Mouse (Mus musculus): ENCODE data around the gene Gpatch11. TPM values are rescaled to one million over a fixed set of nuclear protein-coding genes. Genes with fewer than 3 reads are reported as not detected.

Gpatch11 gene
- polyA plus RNA-seq, 1 experiment from 2014 or later = 39.5 TPM

DNA sequence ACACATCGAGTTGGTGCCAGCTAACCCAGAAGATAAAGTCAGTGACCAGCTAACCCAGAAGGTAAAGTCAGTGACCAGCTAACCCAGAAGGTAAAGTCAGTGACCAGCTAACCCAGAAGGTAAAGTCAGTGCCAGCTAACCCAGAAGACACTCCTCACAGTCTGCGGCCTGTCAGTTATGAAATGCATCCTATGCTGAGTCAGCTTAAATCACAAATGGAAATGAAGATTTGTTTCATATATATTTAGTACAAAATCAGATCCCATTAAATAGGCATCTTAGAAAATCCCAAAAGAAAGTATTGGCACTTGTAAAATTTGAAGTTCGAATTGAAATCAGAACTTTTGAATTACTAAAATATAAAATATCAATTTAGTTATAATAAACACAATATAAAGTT lies 25.8 kb upstream of the Gpatch11 start:
- Histone ChIP-seq H3K36me3 (replicated peaks; ENCODE audit: control insufficient read depth, insufficient read depth, low read depth, low read length) (no peaks in the 10 kb centered on the region; the same call in 1 of the 2 replicates), H3K4me2 (ENCODE audit: low read depth, low read length) (no peak overlapping the region), H3K27me3 (ENCODE audit: control insufficient read depth, insufficient read depth, low read length) (no peaks in the 10 kb centered on the region), H3K4me3 (ENCODE audit: low read depth, low read length) (no peak overlapping the region), H3K9ac (replicated peaks; ENCODE audit: low read length) (no peak overlapping the region), H3K4me1 (ENCODE audit: control insufficient read depth, insufficient read depth, low read length) (no peaks in the 10 kb centered on the region), H3K9me3 (replicated peaks; ENCODE audit: control insufficient read depth, low read length) (no peaks in the 10 kb centered on the region), H3K27ac (replicated peaks; ENCODE audit: low read depth, low read length) (no peak overlapping the region)
- DNase-seq (ENCODE audit: low spot score) = no peak
- no peak for ATAC-seq (replicated peaks; ENCODE audit: insufficient number of reproducible peaks, low FRiP score, low TSS enrichment, low read depth)
- WGBS = 95% methylated on average over 3 of the region's 3 CpGs

DNA sequence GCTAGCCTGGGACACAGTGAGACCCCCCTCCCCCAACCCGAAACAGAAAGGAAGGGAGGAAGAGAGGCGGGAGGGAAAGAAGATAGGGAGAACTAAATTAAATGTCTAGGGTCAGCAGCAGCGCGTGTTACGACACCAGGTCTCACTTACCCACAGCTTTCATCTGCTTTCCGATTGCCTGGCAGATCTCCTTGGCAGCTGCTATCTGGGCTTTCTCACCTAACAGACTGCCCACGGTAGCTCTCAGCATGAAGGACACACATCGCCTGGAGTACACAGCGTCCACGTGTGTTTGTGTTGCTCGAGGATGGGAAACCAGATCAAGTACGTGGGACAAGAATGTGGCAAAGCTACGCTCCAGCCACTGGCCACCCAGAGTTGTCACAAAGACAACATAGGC lies 11.0 kb upstream of the Gpatch11 start:
- no peak overlapping the region for H3K9ac ChIP-seq (replicated peaks; ENCODE audit: low read length)
- no peaks in the 10 kb centered on the region; the same call in 1 of the 2 replicates for H3K36me3 ChIP-seq (replicated peaks; ENCODE audit: control insufficient read depth, insufficient read depth, low read depth, low read length)
- 93% methylated on average over 13 of the region's 13 CpGs for WGBS
- H3K9me3 ChIP-seq (replicated peaks; ENCODE audit: control insufficient read depth, low read length) = no peaks in the 10 kb centered on the region
- no peaks in the 10 kb centered on the region for H3K4me1 ChIP-seq (ENCODE audit: control insufficient read depth, insufficient read depth, low read length)
- H3K4me3 ChIP-seq (ENCODE audit: low read depth, low read length) = no peak overlapping the region
- no peak overlapping the region for H3K4me2 ChIP-seq (ENCODE audit: low read depth, low read length)
- DNase-seq (ENCODE audit: low spot score) = no peak
- H3K27me3 ChIP-seq (ENCODE audit: control insufficient read depth, insufficient read depth, low read length) = no peaks in the 10 kb centered on the region
- ATAC-seq (replicated peaks; ENCODE audit: insufficient number of reproducible peaks, low FRiP score, low TSS enrichment, low read depth) = no peak
- H3K27ac ChIP-seq (replicated peaks; ENCODE audit: low read depth, low read length) = no peak overlapping the region

GRCm38 (mm10) chr17:78836056-78836455 lies 689 bp downstream of the Gpatch11 start:
- 28% methylated on average over 2 of the region's 2 CpGs for WGBS
- peak overlapping the region; percentile 48 for H3K4me2 ChIP-seq (ENCODE audit: low read depth, low read length)
- H3K36me3 ChIP-seq (replicated peaks; ENCODE audit: control insufficient read depth, insufficient read depth, low read depth, low read length) = peaks cover 5% of the 10 kb centered on the region
- no peaks in the 10 kb centered on the region for H3K4me1 ChIP-seq (ENCODE audit: control insufficient read depth, insufficient read depth, low read length)
- no peaks in the 10 kb centered on the region for H3K27me3 ChIP-seq (ENCODE audit: control insufficient read depth, insufficient read depth, low read length)
- no peak overlapping the region for H3K27ac ChIP-seq (replicated peaks; ENCODE audit: low read depth, low read length)
- H3K9me3 ChIP-seq (replicated peaks; ENCODE audit: control insufficient read depth, low read length) = no peaks in the 10 kb centered on the region
- ATAC-seq (replicated peaks; ENCODE audit: insufficient number of reproducible peaks, low FRiP score, low TSS enrichment, low read depth) (no peak), DNase-seq (ENCODE audit: low spot score) (peak; percentile 9)
- H3K9ac ChIP-seq (replicated peaks; ENCODE audit: low read length) = peak overlapping the region; percentile 32
- H3K4me3 ChIP-seq (ENCODE audit: low read depth, low read length) = peak overlapping the region; percentile 81

DNA sequence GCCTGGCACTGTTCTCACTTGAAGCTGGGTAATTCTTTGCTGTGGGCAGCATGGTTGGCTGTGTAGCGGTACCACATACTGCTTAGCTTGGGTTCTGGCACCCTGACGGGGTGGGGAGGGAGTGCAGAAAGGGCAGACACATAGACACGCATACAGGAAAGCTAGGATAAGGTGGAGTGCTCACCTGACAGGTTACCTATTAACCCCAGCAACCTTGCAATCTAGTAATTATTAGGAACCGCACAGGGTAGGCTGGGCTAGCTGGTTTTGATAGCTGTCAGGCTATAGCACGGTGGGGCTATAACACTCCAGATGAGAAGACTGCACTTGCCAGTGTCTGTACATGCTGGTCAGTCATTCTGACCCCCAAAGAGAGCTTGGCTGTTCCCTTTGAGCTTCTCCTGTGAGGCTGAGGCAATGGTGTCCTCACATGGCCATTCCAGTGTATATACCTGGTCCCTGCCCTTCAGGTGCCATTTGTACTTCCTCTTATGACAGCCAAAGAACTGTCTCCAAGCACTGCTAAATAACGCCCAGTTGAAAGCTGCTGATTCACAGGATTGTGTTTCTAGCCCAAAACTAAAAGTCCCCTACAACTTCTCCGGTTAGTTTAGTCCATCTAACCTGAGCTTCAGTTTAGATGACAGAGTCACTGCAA lies 7.0 kb downstream of the Gpatch11 start:
- Histone ChIP-seq H3K9ac (replicated peaks; ENCODE audit: low read length) (no peak overlapping the region), H3K4me1 (ENCODE audit: control insufficient read depth, insufficient read depth, low read length) (no peaks in the 10 kb centered on the region), H3K4me2 (ENCODE audit: low read depth, low read length) (no peak overlapping the region), H3K4me3 (ENCODE audit: low read depth, low read length) (no peak overlapping the region), H3K36me3 (replicated peaks; ENCODE audit: control insufficient read depth, insufficient read depth, low read depth, low read length) (peaks cover 6% of the 10 kb centered on the region), H3K27ac (replicated peaks; ENCODE audit: low read depth, low read length) (no peak overlapping the region), H3K27me3 (ENCODE audit: control insufficient read depth, insufficient read depth, low read length) (no peaks in the 10 kb centered on the region), H3K9me3 (replicated peaks; ENCODE audit: control insufficient read depth, low read length) (no peaks in the 10 kb centered on the region)
- DNase-seq (ENCODE audit: low spot score) = no peak
- WGBS = 93% methylated on average over 7 of the region's 7 CpGs
- no peak for ATAC-seq (replicated peaks; ENCODE audit: insufficient number of reproducible peaks, low FRiP score, low TSS enrichment, low read depth)

DNA sequence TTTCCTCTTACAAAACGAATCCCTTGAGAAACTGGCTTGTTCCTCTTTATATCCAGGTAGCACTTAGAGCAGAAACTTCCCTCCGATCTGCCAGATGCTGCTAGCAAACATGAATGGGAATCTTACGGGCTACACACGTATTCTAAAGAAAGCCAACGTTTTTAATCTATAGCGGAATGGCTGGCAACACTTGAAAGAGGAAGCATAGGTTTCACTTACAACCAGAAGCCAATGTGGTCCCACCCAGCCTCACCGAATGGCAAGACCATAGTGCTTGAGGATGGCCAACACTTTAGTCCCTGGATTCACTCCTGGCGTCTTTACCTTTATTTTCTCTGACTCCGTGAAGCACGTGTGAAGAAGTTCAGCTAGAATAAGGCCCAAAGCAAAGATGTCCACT lies 20.9 kb downstream of the Gpatch11 start:
- WGBS = 88% methylated on average over 10 of the region's 10 CpGs
- Histone ChIP-seq H3K4me1 (ENCODE audit: control insufficient read depth, insufficient read depth, low read length) (no peaks in the 10 kb centered on the region), H3K27ac (replicated peaks; ENCODE audit: low read depth, low read length) (no peak overlapping the region), H3K36me3 (replicated peaks; ENCODE audit: control insufficient read depth, insufficient read depth, low read depth, low read length) (no peaks in the 10 kb centered on the region), H3K4me3 (ENCODE audit: low read depth, low read length) (no peak overlapping the region), H3K9ac (replicated peaks; ENCODE audit: low read length) (no peak overlapping the region), H3K27me3 (ENCODE audit: control insufficient read depth, insufficient read depth, low read length) (no peaks in the 10 kb centered on the region), H3K9me3 (replicated peaks; ENCODE audit: control insufficient read depth, low read length) (no peaks in the 10 kb centered on the region), H3K4me2 (ENCODE audit: low read depth, low read length) (no peak overlapping the region)
- ATAC-seq (replicated peaks; ENCODE audit: insufficient number of reproducible peaks, low FRiP score, low TSS enrichment, low read depth) (no peak), DNase-seq (ENCODE audit: low spot score) (no peak)

GRCm38 (mm10) chr17:78873886-78874285 lies 38.5 kb downstream of the Gpatch11 start:
- Histone ChIP-seq H3K36me3 (replicated peaks; ENCODE audit: control insufficient read depth, insufficient read depth, low read depth, low read length) (no peaks in the 10 kb centered on the region), H3K4me2 (ENCODE audit: low read depth, low read length) (no peak overlapping the region), H3K4me1 (ENCODE audit: control insufficient read depth, insufficient read depth, low read length) (no peaks in the 10 kb centered on the region), H3K9ac (replicated peaks; ENCODE audit: low read length) (no peak overlapping the region), H3K27ac (replicated peaks; ENCODE audit: low read depth, low read length) (no peak overlapping the region), H3K9me3 (replicated peaks; ENCODE audit: control insufficient read depth, low read length) (no peaks in the 10 kb centered on the region), H3K27me3 (ENCODE audit: control insufficient read depth, insufficient read depth, low read length) (no peaks in the 10 kb centered on the region), H3K4me3 (ENCODE audit: low read depth, low read length) (no peak overlapping the region)
- ATAC-seq (replicated peaks; ENCODE audit: insufficient number of reproducible peaks, low FRiP score, low TSS enrichment, low read depth) (no peak), DNase-seq (ENCODE audit: low spot score) (no peak)
- 92% methylated on average over 6 of the region's 6 CpGs for WGBS

DNA sequence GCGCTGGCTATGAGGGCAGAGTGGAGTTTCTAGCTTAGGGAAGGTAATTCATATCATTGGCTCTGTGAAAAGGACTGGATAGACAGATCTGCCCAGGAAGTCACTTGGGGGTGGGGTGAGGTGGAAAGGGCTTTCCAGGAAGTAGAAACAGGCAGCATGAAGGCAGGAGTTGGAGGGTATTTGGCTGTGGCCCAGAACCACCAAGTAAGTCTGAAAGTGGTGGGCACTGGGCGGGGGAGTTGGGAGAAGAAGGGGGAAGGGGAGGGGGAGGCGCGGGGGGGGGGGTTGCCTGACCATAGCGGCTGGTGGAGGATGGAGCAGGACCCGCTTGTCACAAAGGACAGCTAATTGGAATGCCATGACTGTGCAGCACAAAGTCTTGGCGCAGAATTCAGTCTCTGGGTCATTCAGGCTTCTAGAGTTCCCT lies 46.5 kb downstream of the Gpatch11 start:
- 13% methylated on average over 5 of the region's 7 CpGs for WGBS
- Histone ChIP-seq H3K27ac (replicated peaks; ENCODE audit: low read depth, low read length) (no peak overlapping the region), H3K36me3 (replicated peaks; ENCODE audit: control insufficient read depth, insufficient read depth, low read depth, low read length) (no peaks in the 10 kb centered on the region), H3K27me3 (ENCODE audit: control insufficient read depth, insufficient read depth, low read length) (no peaks in the 10 kb centered on the region), H3K9me3 (replicated peaks; ENCODE audit: control insufficient read depth, low read length) (no peaks in the 10 kb centered on the region), H3K4me3 (ENCODE audit: low read depth, low read length) (peak overlapping the region; percentile 44), H3K4me2 (ENCODE audit: low read depth, low read length) (peak overlapping the region; percentile 64), H3K9ac (replicated peaks; ENCODE audit: low read length) (peak overlapping the region; percentile 79), H3K4me1 (ENCODE audit: control insufficient read depth, insufficient read depth, low read length) (no peaks in the 10 kb centered on the region)
- DNase-seq (ENCODE audit: low spot score) (peak; percentile 13), ATAC-seq (replicated peaks; ENCODE audit: insufficient number of reproducible peaks, low FRiP score, low TSS enrichment, low read depth) (peak; percentile 51)

DNA sequence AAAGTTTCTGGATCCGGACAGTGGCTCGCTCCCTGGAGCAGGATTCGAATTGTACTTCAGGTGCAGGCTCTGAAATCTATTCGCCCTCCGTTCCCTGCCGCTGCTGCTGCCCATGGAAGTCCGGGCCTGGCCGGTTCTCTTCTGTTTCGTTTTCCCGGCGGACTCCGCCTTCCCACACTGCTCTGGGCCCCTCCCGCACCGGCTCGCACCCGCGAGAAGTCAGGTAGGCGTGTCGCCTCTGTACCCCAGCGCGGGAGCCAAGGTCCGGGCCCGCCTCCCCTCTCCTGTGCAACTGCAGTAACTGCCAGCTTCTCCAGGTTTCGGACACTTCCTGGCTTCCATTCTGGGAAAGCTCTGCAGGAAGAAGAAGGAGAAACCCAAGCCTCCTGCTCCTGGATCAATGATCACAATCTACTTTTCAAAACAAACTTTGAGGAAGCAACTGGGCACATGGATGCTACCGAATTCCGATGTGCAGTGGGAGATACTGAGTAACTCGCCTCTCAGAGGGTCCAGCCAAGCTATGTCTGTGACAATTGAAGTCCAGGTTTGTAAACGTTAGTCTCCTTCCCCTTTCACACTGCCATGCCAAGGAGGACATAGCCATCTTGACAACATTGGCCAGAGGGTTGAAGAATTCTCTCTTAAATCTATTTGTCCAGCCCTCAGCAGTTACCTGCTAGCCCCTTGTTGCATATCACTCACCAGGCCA lies 47.2 kb downstream of the Gpatch11 start, which contains the start of gene Eif2ak2:
Gene Eif2ak2, minus strand, starts transcription at position 173 of the 712 bp plus-strand sequence.
- Histone ChIP-seq H3K4me3 (ENCODE audit: low read depth, low read length) (peak within 1 kb of the TSS; percentile 44), H3K9me3 (replicated peaks; ENCODE audit: control insufficient read depth, low read length) (no peaks in the 10 kb centered on the region), H3K36me3 (replicated peaks; ENCODE audit: control insufficient read depth, insufficient read depth, low read depth, low read length) (no peaks in the 10 kb centered on the region), H3K4me2 (ENCODE audit: low read depth, low read length) (peak within 1 kb of the TSS; percentile 64), H3K4me1 (ENCODE audit: control insufficient read depth, insufficient read depth, low read length) (no peaks in the 10 kb centered on the region), H3K27ac (replicated peaks; ENCODE audit: low read depth, low read length) (no peak within 1 kb of the TSS), H3K27me3 (ENCODE audit: control insufficient read depth, insufficient read depth, low read length) (no peaks in the 10 kb centered on the region), H3K9ac (replicated peaks; ENCODE audit: low read length) (peak within 1 kb of the TSS; percentile 79)
- DNase-seq (ENCODE audit: low spot score) (peak; percentile 86), ATAC-seq (replicated peaks; ENCODE audit: insufficient number of reproducible peaks, low FRiP score, low TSS enrichment, low read depth) (peak; percentile 96)
- WGBS = 3% methylated on average over 28 of the region's 28 CpGs
